Mouse (Mus musculus) adrenal gland, postnatal 4 days (tissue): Measurements from ENCODE around the gene Epop. TPM values are rescaled to one million over a fixed set of nuclear protein-coding genes. Genes with fewer than 3 reads are reported as not detected.
"Not testable (repeated sequence)": the region's sequence is repeated elsewhere in the genome, so short reads cannot be mapped to it uniquely, and the experiment has no call there.

Experiments used
- DNase-seq, 2 experiments: peaks; one replicate each; pipeline ENCODE4 v3.0.0; 2021 to 2022; ENCODE audit warnings: low spot score in 2 of 2, mixed read lengths in 2 of 2
- total RNA-seq, 2 experiments: library from RNA; stranded (reverse); gene quantifications; 2 replicates each; pipeline ENCODE4 v1.2.3; 2021

Gene Epop
- total RNA-seq, 2 experiments from 2014 or later = 4.2 to 4.7 TPM

DNA sequence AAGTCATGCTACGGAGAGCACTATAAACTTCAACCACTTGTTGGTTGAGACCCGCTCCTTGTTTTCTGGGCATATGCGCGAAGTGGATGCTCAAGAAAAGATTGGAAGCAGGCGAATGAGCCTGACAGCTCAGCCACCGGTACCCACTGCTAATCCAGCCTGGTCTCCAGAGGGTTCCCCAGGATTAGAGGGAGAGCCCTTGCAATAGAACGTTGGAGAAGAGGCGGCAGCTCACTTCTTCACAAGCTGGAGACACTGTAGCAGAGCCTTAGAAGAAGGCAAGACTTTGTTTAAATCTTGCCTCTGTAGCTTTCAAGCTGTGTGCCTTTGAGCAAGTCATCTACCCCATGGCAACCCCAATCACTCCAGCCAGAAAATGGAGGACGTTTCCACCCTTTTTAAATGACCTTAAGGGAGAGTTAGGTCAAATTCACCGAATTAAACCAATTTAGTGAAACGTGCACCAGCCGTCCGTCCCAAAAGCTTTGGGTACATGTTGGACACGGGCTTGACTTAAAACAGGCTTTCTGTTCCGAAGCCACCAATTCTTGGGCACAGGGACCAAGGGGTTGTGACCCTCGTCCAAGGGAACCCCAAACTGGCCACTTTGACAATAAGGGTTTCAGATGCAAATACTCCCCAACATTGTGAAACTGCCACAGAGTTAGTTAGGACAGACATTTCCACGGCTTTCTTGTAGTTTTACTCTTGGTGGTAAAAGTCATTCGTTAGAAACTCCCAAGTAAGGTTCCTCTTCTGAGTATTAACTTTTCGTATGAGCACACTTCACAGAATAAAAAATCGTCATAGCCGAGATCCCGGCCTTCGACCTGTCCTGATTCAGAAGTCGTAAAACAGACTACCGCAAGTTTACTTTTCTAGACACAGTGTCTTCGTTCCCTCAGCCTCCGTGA, 31.5 kb upstream of the Epop start:
- no peak for DNase-seq

DNA sequence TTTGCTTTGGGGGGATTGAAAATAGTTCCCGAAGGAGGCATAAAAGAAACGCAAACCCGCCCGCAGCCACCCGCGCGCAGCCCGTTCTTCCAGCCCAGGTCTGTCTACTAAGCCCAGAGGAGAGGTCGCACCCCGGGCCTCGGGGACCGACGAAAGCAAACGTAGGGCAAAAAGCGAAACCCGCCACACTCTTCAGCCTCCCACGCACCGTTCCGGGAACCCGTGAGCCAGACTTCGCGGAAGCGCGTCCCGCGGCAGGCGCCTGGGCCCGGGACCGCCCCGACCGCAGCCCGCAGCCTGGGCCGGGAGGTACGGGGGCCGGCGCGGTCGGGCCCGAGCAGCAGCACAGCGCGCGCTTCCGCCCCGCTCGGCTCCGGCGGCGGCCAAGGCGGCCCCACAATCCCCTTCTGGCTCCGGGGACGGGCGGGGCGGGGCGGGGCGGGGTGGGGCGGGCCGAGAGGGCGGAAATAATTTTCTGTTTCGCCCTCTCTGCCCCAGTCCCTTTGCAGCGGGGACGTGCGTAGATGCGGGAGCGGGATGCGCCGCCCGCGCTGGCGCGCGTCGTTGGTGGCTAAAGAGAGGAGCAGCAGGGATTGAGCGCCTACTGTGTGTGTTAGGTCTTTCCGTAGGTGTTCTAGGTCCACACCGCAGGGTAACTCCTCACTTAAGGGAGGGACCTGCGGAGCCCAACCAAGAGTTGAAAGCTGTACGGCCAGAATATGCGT, 30.6 kb upstream of the Epop start:
- peak in 1 of 2 experiments; percentile 49 for DNase-seq

DNA sequence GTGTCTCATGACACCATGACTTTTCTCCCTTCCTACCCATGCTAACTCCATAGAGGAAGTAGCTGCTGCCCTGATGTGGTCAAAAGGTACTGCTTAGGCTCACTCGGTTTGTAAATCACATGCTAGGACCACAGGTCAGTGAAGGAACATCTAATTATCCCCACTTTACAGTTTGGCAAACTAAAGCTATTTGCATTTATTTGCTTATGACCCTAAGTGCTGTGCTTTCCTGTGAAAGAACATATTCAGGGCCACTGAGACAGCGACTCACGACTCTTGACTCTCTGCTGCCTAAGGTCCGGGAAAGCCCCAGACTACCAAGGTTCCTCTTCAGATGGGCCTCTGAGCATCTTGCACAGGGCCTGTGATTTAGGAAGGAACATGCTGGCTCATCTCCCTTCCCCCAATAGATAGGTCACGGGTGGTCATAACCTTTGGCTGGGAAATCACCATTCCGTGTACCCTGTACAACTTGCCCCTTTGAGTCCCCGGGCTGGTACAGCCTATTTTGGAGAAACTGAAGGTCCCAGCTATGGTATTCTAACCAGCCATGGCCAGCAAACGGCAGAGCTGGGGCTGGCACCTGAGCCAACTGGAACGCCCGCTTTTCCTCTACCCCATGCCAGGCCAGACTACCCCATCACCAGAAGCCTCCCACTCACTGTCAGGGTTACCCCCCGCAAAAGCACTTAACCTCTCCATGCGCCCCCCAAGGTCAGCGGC, 29.9 kb upstream of the Epop start:
- DNase-seq = no peak

DNA sequence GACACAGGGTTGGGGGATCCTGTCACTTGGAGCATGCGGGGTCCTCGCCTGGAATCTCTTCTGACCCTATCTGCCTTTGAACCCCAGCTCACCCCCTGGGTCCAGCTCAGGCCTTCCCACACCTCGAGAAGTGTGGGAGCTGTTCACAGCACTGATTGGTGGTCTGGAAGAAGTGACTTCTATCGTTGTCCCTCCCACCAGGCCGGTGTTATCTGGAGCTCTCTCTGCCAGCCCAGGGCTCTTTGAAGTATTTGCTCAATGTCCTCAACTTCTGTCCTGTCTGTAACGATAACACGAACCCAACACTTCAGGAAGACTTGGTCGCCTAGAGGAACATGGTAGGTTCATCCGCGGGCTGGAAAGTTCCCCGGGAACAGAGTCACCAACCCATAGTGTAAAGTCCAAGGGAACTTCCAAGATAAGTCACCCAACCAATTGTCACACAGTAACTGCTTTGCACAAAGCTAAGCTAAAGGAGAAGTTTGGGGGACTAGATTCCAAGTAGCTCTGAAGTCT, 29.3 kb upstream of the Epop start:
- no peak for DNase-seq

DNA sequence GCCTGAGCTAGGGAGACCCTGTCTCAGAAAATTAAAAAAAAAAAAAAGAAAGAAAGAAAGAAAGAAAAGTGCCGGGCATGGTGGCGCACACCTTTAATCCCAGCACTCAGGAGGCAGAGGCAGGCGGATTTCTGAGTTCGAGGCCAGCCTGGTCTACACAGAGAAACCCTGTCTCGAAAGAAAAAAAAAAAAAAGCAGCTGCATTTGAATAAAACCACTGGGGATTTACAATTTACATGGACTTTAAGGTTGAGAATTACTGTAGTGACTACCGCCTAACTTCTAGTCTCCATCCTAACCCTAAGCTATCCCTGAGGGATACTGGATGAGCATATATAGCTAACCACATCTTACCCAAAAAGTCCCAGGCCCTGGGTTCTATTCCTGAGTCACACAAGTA, 28.5 kb upstream of the Epop start:
- DNase-seq = not testable (repeated sequence)

DNA sequence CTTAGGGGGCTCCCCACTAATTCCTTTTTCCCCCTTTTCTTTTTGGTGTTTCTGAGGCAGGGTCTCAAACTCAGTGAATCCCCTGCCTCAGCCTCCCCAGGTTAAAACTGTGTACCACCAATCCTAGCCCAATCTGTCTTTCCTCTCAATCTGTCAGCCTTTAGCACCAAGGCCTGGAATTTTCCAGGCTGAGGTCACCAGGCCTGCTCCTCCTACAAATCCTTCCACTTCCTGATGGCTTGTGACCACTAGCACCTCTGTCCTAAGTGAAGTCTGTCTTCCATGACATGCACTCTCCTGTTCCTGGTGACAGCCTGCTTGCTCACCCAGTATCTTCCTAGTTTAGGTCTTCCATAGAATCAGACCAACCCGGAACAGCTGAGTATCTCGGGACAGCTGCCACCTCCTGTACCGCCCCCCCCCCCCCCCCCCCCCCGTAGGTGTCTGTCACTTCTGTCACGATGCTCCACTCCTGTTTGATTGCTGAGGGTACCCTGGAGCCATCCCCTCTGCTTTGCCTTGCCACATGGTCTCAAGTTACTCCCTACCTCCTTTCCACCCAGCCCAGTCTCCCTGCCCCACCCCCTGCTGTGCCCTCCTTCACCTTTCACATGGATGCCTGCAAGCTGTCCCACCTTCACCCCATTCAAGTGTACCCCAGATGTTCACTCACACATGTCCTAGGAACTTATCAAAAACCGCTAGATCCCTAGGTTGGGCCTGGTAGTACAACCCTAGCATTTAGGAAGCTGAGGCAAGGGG, 27.9 kb upstream of the Epop start:
- DNase-seq = no peak

DNA sequence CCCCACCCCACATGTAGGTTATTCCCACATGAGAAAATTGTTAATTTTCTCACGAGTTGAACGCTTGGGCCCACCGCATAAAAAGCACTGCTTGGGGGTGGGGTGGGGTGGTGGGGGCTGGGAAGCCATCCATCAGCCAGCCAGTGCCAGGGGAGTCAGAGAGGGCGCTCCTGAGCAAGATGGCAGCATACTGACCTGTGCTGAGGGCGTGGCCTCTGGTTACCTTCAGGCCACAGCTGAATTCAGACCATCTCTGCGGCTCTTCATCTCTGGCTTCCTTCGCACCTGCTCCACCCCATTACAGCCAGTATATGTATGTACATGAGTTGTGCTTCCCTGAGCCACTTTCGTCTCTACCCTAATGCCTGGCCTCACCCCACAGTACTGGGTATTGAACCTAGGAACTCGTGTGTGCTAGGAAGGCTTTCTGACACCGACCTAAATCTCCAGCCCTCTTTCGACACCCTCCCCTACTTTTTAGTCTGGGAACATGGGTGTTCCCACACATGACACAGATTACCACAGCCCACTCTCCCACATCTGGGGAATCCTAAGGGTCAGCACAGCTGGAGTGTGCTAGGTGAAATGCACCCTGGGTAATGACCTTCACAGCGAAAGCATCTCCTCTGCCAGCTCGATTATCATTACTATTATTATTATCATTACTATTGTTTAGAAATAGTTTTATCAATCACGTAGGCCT, 26.9 kb upstream of the Epop start:
- DNase-seq = no peak

DNA sequence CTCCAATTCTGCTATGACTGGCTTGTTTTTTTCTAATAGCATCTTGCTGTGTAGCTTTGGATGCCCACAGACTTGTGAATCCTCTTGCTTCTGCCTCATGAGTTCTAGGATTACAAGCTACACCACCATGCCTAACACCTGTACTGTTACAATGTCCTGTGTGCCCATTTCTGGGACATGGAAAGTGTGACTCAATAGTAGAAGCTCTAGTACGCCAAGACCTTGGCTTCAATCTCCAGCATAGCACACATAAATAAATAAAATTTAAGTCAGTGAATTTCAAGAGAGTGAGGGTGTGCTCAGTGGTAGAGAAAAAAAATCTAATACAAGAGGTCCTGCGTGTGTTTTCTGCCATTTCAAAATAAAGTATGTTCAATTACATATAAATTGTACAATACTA, 24.7 kb upstream of the Epop start:
- no peak for DNase-seq

DNA sequence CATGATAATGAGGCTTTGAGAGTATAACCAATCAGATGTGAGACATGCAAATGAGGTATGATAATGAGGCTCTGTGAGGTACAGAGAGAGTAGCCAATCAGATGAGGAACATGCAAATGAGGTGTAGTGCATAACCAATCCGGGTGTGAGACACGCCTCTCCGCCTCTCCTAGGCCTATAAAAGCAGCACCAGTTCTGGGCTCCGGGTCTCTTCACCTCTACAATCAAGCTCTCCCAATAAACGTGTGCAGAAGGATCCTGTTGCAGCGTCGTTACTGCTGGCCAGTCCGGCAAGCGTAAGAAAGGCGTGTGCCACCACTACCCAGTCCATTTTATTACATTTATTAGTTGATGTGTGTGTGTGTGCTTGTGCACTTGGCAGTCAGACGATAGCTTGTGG, 23.9 kb upstream of the Epop start:
- not testable (repeated sequence) for DNase-seq

DNA sequence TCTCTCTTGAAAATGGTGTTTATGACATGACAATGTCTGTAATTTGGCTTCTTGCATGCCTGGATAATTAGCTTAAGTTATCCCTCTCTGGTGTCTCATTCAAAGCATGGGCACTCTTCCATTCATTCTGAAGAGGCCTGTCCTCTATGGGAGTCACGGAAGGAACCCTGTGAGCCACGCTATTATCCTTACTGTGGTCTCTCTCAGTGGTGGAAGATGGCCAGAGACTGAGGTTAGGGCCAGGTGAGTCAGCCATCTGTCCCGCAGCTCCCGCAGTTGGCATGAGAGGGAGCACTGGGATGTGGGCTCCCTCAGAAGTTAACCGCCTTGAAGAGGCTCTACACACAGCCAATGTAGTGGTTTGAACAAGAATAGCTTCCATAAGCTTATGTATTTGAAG, 20.8 kb upstream of the Epop start:
- DNase-seq = no peak

DNA sequence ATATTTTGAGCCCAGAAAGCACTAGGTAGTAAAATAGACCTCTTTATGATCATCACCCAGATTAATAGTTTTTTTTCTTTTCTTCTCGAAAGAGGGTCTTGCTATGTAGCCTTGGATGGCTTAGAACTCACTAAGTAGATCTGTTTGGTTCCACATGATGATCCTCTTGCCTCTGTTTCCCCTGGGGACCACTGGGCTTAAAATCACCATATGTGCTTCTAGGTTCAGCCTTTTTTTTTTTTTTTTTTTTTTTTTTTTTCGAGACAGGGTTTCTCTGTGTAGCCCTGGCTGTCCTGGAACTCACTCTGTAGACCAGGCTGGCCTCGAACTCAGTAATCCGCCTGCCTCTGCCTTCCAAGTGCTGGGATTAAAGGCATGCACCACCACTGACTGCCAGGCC, 19.0 kb upstream of the Epop start:
- DNase-seq = not testable (repeated sequence)

DNA sequence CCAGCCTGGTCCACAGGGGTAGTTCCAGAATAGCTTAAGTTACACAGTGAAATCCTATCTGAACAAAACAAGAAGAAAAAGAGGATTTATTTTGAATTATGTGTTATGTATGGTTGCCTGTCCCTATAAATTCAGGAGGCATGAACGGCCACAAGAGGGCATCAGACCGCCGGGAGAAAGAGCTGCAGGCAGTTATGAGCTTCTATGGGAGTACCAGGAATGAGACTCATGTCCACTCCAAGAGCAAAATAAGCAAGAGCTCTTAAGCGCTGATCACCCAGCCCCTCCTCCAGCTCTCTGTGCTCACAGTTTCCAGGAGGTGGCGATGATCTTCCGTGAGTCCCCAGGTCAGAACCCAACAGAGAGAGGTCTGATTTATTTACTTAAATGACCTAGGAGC, 15.3 kb upstream of the Epop start:
- DNase-seq = peak in 1 of 2 experiments; percentile 37

DNA sequence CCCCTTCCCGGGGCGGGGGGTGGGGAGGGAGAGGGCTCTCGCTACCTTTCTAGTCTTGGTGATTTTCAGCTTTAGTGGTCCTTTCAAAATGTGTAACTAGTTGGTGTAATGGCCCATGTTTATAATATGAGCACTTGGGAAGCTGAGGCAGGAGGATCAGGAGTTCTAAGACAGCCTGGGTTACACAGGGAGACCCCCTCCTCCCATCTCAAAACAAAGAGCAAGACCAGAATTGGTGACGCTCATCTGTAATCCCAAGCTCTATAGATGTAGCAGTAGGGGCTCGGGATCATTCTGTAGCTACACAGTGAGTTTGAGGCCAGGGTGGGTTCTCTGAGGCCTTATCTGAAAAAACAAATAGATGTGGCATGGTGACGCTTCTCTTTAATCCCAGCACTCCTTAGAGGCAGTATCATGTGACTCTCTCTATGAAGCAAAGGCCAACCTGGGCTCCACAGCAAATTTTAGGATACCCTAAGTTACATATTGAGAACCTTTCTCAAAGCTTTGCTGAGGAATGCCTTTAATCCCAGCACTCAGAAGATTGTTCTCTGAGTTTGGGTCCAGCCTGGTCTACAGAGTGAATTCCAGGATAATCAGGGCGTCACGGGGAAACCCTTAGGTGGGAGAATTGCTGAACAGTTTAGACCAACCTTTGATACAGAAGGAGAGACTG, 14.0 kb upstream of the Epop start:
- no peak for DNase-seq

DNA sequence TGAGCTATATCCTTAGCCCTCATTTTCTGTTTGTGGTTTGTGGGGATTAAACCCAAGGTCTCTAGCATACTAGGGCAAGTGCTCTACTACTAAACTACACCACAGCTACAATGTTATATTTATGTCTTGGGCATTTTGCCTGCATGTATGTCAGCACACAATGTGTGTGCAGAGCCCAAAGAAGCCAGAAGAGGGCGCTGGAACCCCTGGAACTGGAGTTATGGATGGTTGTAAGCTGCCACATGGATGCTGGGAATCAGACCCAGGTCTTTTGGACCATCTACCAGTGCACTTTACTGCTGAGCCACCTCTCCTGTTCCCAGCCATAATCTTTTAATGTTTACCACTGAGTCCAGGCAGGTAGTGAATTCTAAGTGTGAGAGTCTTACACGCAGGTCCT, 13.2 kb upstream of the Epop start:
- DNase-seq = no peak

DNA sequence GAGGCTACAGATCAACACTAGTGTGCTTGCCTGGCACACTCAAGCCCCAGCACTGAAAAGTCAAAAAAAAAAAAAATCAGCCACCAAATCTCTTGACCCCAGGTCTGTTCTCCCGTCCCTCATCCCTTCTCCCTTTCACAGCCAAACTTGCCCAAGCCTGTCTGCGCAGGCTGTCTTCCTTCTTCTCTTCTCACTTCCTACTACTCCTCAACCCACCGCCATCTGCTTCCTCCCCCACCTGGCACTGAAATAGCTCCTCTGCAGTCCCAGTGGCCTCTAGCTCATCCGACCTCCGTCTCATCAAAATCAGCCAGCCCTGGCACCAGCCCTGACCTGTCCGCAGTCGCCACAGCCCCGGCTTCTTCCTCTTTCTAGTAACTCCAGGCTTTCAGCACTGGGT, 12.2 kb upstream of the Epop start:
- DNase-seq = no peak

DNA sequence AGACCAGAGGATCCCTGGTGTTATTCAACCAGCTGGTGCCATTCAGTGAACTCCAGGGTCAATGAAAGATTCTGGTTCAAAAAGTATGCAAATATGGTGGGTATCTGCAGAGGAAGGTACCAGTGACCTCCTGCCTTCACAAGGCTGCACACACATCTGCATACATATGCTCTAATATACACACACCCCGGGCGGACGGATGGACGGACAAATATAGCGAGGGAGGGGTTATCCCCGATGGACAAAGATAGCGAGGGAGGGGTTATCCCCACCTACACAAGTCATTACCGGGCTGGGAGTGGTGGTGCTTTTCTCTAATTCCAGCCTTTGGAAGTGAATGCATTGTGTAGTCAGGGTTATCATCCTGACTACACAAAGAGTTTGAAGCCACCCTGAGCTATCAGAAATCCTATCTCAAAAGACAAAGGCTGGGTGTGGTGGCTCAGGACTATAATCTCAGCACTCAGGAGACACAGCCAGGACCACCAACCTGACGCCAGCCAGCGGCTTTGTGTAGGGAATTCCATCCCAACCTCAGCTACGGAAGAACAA, 6.0 kb upstream of the Epop start:
- no peak for DNase-seq

DNA sequence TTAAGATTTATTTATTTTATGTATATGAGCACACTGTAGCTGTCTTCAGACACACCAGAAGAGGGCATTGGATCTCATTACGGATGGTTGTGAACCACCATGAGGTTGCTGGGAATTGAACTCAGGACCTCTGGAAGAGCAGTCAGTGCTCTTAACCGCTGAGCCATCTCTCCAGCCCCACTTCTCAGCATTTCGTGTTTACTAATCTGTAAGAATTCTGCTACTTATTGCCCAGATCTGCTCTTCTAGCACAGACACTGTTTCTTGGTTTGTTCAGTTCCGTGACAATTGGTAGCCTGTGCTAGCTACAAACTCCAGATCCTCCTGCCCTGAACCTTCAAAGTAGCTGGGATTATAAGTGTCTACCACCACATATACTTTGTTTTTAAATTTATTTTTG, 2.9 kb upstream of the Epop start:
- DNase-seq = not testable (repeated sequence)

DNA sequence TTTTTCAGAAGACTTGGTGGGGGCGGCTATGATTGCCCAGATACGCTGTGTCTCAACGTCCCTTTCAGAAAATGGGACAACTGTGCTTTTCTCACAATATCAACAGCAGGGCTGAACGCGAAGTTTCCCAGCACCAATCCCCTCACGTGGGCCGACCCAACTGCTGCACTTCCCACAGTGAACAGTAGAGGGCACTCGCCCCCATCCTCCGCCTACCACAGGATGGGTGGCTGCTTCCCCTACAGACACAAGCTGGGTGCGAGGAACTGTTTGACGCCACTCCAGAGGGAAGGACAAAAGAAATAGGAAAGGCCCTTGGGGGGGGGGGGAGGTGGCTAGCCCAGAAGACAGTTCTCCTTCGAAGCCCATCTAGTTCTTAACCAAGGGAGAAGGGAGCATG, 2.4 kb upstream of the Epop start:
- DNase-seq = peak; percentile 70 to 78

DNA sequence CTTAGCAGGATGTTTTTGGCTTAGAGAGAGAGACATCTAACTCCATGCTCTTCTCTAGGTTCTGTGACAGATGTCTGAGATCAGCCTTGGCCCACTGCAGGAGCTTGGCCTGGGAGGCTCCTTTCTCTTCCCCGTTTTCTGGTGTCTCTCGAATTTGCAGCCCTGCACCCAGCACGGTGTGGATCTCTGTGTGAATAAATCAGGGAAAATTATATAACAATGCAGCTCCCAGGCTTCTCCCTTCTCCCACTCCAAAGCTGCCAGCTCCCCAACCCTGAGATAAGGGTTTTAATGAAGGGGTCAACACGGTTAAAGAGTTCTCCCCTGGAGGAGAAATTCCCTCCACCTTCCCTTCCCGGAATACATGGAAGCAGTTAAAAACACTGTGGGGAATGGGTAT, 2.0 kb upstream of the Epop start:
- DNase-seq = no peak
